Mouse (Mus musculus): ENCODE data around the gene Rhoc. TPM values are rescaled to one million over a fixed set of nuclear protein-coding genes. Genes with fewer than 3 reads are reported as not detected.
A peak's percentile ranks its signal among the peaks of the same experiment; 100 is the strongest.
"Not testable (repeated sequence)": the region's sequence is repeated elsewhere in the genome, so short reads cannot be mapped to it uniquely, and the experiment has no call there.

Gene Rhoc
- 57.7 and 59.6 TPM in 2 replicates for polyA plus RNA-seq (2014; fragmentation: Nextera tagmentation; extraction: Ambion mirVana)

DNA sequence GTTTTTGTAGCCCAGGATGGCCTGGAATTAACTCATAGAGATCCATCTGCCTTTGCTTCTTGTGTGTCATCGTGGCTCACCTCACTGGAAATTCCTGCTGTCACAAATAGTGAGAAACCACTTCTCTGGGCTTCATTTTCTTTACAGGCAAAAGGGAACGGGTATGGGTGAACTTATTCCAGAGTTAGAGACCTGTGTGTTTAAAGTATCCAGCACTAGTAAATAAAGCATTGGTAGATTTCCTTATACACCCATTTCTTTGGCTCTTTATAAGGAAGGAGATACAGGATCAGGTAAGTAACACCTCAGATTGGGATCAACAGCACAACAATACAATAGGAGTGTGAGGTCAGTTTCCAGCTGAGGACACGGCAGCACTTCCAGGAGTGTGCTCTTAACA is at the start of gene Rhoc:
TSS of gene Rhoc (plus strand) at position 301 of the 400 bp plus-strand sequence.
- H3K36me3 ChIP-seq (replicated peaks; ENCODE audit: control insufficient read depth, insufficient read depth) = no peaks in the 10 kb centered on the region
- ATAC-seq (ENCODE audit: low FRiP score) (no peak), DNase-seq (ENCODE audit: low spot score) (no peak)
- peak within 1 kb of the TSS; percentile 52 for H3K4me3 ChIP-seq (replicated peaks; ENCODE audit: low read length)
- H3K27me3 ChIP-seq (ENCODE audit: control insufficient read depth, insufficient read depth, low read length) = peaks cover 28% of the 10 kb centered on the region
- 0 out of 2 replicates have a peak, but pooled peaks cover 17% of the 10 kb centered on the region for H3K4me1 ChIP-seq (replicated peaks; ENCODE audit: control insufficient read depth, insufficient read depth, low read length)
- H3K4me2 ChIP-seq (replicated peaks) = peak within 1 kb of the TSS; percentile 94
- H3K27ac ChIP-seq = peak within 1 kb of the TSS; percentile 47; the same call in 1 of the 2 replicates
- H3K9ac ChIP-seq = peak within 1 kb of the TSS; percentile 54
- no peaks in the 10 kb centered on the region for H3K9me3 ChIP-seq (ENCODE audit: control insufficient read depth, low read length)
- WGBS = 27% methylated on average over 3 of the region's 3 CpGs

- Histone ChIP-seq H3K4me1 (replicated peaks; ENCODE audit: control insufficient read depth, insufficient read depth, low read length) (no peaks in the 10 kb centered on the region), H3K9me3 (ENCODE audit: control insufficient read depth, low read length) (no peaks in the 10 kb centered on the region), H3K27ac (no peak overlapping the region), H3K27me3 (ENCODE audit: control insufficient read depth, insufficient read depth, low read length) (no peaks in the 10 kb centered on the region), H3K9ac (no peak overlapping the region), H3K4me2 (replicated peaks) (no peak overlapping the region), H3K4me3 (replicated peaks; ENCODE audit: low read length) (no peak overlapping the region), H3K36me3 (replicated peaks; ENCODE audit: control insufficient read depth, insufficient read depth) (no peaks in the 10 kb centered on the region)
- DNase-seq (ENCODE audit: low spot score) (no peak), ATAC-seq (ENCODE audit: low FRiP score) (no peak)
- WGBS = 93% methylated on average over 3 of the region's 3 CpGs
Measured at GRCm38 (mm10) chr3:104741954-104742353, 46.2 kb upstream of the Rhoc start.

- Histone ChIP-seq H3K4me1 (replicated peaks; ENCODE audit: control insufficient read depth, insufficient read depth, low read length) (no peaks in the 10 kb centered on the region), H3K27ac (no peak overlapping the region), H3K27me3 (ENCODE audit: control insufficient read depth, insufficient read depth, low read length) (no peaks in the 10 kb centered on the region), H3K36me3 (replicated peaks; ENCODE audit: control insufficient read depth, insufficient read depth) (no peaks in the 10 kb centered on the region), H3K9ac (no peak overlapping the region), H3K9me3 (ENCODE audit: control insufficient read depth, low read length) (no peaks in the 10 kb centered on the region), H3K4me3 (replicated peaks; ENCODE audit: low read length) (no peak overlapping the region), H3K4me2 (replicated peaks) (no peak overlapping the region)
- 63% methylated on average over 1 of the region's 1 CpGs for WGBS
- ATAC-seq (ENCODE audit: low FRiP score) (no peak), DNase-seq (ENCODE audit: low spot score) (no peak)
Measured at GRCm38 (mm10) chr3:104743161-104743560, 45.0 kb upstream of the Rhoc start.

DNA sequence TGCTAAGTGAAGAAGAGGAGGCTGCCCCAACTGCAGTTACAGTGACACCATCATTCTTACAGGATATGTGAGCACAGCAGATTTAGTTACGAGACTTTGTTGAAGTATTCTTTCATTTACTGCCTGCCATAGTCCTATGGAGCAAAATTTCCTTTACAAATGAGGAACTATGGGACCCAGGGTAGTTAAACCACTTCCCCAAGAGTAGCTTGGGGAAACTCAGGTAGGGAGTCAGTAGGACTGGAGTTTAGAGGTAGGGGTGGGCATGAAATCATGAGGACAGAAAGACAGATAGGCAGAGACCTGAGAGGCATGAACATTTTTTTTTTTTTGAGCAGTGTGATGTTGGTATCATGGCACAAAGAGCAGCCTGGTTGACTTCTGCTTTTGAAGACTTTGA is 44.3 kb upstream of the Rhoc start:
- DNase-seq (ENCODE audit: low spot score) = no peak
- Histone ChIP-seq H3K4me1 (replicated peaks; ENCODE audit: control insufficient read depth, insufficient read depth, low read length) (no peaks in the 10 kb centered on the region), H3K27me3 (ENCODE audit: control insufficient read depth, insufficient read depth, low read length) (no peaks in the 10 kb centered on the region), H3K9ac (no peak overlapping the region), H3K36me3 (replicated peaks; ENCODE audit: control insufficient read depth, insufficient read depth) (no peaks in the 10 kb centered on the region), H3K9me3 (ENCODE audit: control insufficient read depth, low read length) (no peaks in the 10 kb centered on the region), H3K4me3 (replicated peaks; ENCODE audit: low read length) (no peak overlapping the region), H3K27ac (no peak overlapping the region), H3K4me2 (replicated peaks) (no peak overlapping the region)
- 74% methylated on average over 1 of the region's 1 CpGs for WGBS
- no peak for ATAC-seq (ENCODE audit: low FRiP score)

- ATAC-seq (ENCODE audit: low FRiP score); H3K4me3 ChIP-seq (replicated peaks; ENCODE audit: low read length); DNase-seq (ENCODE audit: low spot score); H3K9ac ChIP-seq; H3K27ac ChIP-seq; H3K27me3 ChIP-seq (ENCODE audit: control insufficient read depth, insufficient read depth, low read length); H3K4me1 ChIP-seq (replicated peaks; ENCODE audit: control insufficient read depth, insufficient read depth, low read length); H3K4me2 ChIP-seq (replicated peaks); H3K9me3 ChIP-seq (ENCODE audit: control insufficient read depth, low read length); H3K36me3 ChIP-seq (replicated peaks; ENCODE audit: control insufficient read depth, insufficient read depth): not testable (repeated sequence)
- WGBS = 14% methylated on average over 19 of the region's 25 CpGs
Measured at GRCm38 (mm10) chr3:104752845-104753244, 35.3 kb upstream of the Rhoc start.

GRCm38 (mm10) chr3:104758406-104758805 is 29.8 kb upstream of the Rhoc start:
- H3K27ac ChIP-seq = no peak overlapping the region
- H3K9ac ChIP-seq = peak overlapping the region; percentile 46; the same call in 1 of the 2 replicates
- DNase-seq (ENCODE audit: low spot score) (peak; percentile 83), ATAC-seq (ENCODE audit: low FRiP score) (peak; percentile 74; the same call in 1 of the 2 replicates)
- WGBS = 2% methylated on average over 27 of the region's 27 CpGs
- peak overlapping the region; percentile 62 for H3K4me2 ChIP-seq (replicated peaks)
- H3K27me3 ChIP-seq (ENCODE audit: control insufficient read depth, insufficient read depth, low read length) = peaks cover 7% of the 10 kb centered on the region; the same call in 1 of the 2 replicates
- 0 out of 2 replicates have a peak, but pooled peaks cover 6% of the 10 kb centered on the region for H3K4me1 ChIP-seq (replicated peaks; ENCODE audit: control insufficient read depth, insufficient read depth, low read length)
- no peaks in the 10 kb centered on the region for H3K9me3 ChIP-seq (ENCODE audit: control insufficient read depth, low read length)
- H3K4me3 ChIP-seq (replicated peaks; ENCODE audit: low read length) = peak overlapping the region; percentile 34
- H3K36me3 ChIP-seq (replicated peaks; ENCODE audit: control insufficient read depth, insufficient read depth) = no peaks in the 10 kb centered on the region

- no peak for ATAC-seq (ENCODE audit: low FRiP score)
- 4% methylated on average over 5 of the region's 5 CpGs for WGBS
Measured at GRCm38 (mm10) chr3:104758869-104759268, 29.3 kb upstream of the Rhoc start.

GRCm38 (mm10) chr3:104762103-104762863 is 25.9 kb upstream of the Rhoc start:
- not testable (repeated sequence) for H3K4me1 ChIP-seq (replicated peaks; ENCODE audit: control insufficient read depth, insufficient read depth, low read length); H3K4me2 ChIP-seq (replicated peaks); H3K4me3 ChIP-seq (replicated peaks; ENCODE audit: low read length); H3K36me3 ChIP-seq (replicated peaks; ENCODE audit: control insufficient read depth, insufficient read depth); H3K9ac ChIP-seq; H3K27ac ChIP-seq; H3K27me3 ChIP-seq (ENCODE audit: control insufficient read depth, insufficient read depth, low read length); DNase-seq (ENCODE audit: low spot score); ATAC-seq (ENCODE audit: low FRiP score); H3K9me3 ChIP-seq (ENCODE audit: control insufficient read depth, low read length)
- WGBS = 24% methylated on average over 20 of the region's 20 CpGs

More at GRCm38 (mm10) chr3:104758869-104759268, 29.3 kb upstream of the Rhoc start:
- Histone ChIP-seq H3K9ac (peak overlapping the region; percentile 46; the same call in 1 of the 2 replicates), H3K4me2 (replicated peaks) (peak overlapping the region; percentile 62), H3K9me3 (ENCODE audit: control insufficient read depth, low read length) (no peaks in the 10 kb centered on the region), H3K27me3 (ENCODE audit: control insufficient read depth, insufficient read depth, low read length) (peaks cover 4% of the 10 kb centered on the region; the same call in 1 of the 2 replicates), H3K27ac (no peak overlapping the region), H3K36me3 (replicated peaks; ENCODE audit: control insufficient read depth, insufficient read depth) (no peaks in the 10 kb centered on the region), H3K4me1 (replicated peaks; ENCODE audit: control insufficient read depth, insufficient read depth, low read length) (0 out of 2 replicates have a peak, but pooled peaks cover 6% of the 10 kb centered on the region), H3K4me3 (replicated peaks; ENCODE audit: low read length) (peak overlapping the region; percentile 34)
- no peak for DNase-seq (ENCODE audit: low spot score)

GRCm38 (mm10) chr3:104765021-104765420 is 23.2 kb upstream of the Rhoc start:
- 20% methylated on average over 4 of the region's 4 CpGs for WGBS
- no peak for DNase-seq (ENCODE audit: low spot score)

More at GRCm38 (mm10) chr3:104765021-104765420, 23.2 kb upstream of the Rhoc start:
- ATAC-seq (ENCODE audit: low FRiP score) = no peak
- Histone ChIP-seq H3K9me3 (ENCODE audit: control insufficient read depth, low read length) (no peaks in the 10 kb centered on the region), H3K27ac (no peak overlapping the region), H3K27me3 (ENCODE audit: control insufficient read depth, insufficient read depth, low read length) (no peaks in the 10 kb centered on the region), H3K4me2 (replicated peaks) (no peak overlapping the region), H3K4me3 (replicated peaks; ENCODE audit: low read length) (no peak overlapping the region), H3K36me3 (replicated peaks; ENCODE audit: control insufficient read depth, insufficient read depth) (no peaks in the 10 kb centered on the region), H3K9ac (no peak overlapping the region), H3K4me1 (replicated peaks; ENCODE audit: control insufficient read depth, insufficient read depth, low read length) (no peaks in the 10 kb centered on the region)
